Mouse (Mus musculus) NIH3T3 (cell line): ENCODE measurements at regions not wholly inside any gene's neighbourhood (a gene's known extent, or its start where the extent isn't known, plus 50 kb on each side); places are given as distances from the start of the nearest gene placed in this dataset.
A peak's percentile ranks its signal among the peaks of the same experiment; 100 is the strongest.

ENCODE experiments used
- DNase-seq: peaks from one replicate; pipeline ENCODE4 v3.0.0-alpha.2; 2012; ENCODE audit warnings: low read depth

GRCm38 (mm10) chr12:73446148-73446547, 100.0 kb downstream of the Tmem30b start:
- no peak for DNase-seq

DNA sequence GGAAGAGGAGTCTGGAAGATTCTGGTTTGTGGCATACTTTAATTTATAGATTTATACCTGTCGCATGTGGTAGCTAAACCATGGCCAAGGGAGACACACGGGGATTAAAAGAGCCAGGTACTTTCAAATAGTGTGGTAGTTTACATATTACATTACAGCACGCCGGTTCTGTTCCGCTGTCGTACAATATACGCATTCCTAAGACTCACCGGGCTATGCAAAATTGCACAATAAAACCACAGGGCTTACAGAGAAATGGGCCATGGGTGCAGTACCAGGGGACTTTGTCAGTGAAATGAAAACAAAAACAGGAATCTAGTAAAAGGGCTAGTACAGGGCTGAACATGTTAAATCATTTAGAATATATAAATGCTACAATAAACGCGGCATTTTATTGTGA, 100.6 kb downstream of the Tmem30b start:
- DNase-seq, result peak; percentile 42

GRCm38 (mm10) chr12:73445128-73445527, 101.1 kb downstream of the Tmem30b start:
- no peak for DNase-seq

DNA sequence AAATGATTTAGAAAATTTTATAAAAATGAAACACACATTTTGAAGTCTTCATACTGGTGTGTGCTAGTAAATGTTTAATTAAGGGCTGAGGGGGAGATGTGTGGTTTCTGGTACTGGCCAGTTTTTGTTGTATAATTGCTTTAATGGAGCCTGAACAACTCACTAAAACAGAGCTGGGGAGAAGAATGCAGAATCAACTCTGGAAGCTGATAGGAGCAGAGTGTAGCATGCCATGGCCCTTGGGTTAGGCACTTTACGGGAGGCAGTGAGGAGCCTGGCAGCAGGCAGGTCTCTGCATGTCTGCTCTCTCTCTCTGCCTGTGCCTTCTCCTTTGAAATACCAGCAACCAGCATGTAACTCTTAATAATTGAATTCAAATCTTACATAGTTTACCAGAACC, 104.9 kb downstream of the Tmem30b start:
- DNase-seq, result no peak

DNA sequence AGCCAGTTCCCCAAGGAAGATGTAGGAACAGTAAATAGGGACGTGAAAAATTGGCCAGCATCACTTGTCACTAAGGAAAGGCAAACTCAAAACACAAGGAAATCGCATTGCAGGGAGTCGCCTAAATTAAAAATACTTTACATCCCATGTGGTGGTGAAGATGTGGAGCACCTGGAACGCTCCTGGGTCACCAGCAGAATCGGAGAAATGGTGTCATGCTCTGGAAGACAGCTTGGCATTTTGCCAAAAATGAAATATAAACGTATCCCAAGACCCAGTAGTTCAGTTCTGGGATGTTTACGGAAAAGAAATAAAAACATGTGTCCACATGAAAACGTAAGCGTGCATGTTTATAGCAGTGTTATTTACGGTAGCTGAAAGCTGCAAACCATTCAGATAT, 111.5 kb downstream of the Tmem30b start:
- DNase-seq, result peak; percentile 52

- no peak for DNase-seq
Measured at GRCm38 (mm10) chr12:73432546-73432945, 113.6 kb downstream of the Tmem30b start.

DNA sequence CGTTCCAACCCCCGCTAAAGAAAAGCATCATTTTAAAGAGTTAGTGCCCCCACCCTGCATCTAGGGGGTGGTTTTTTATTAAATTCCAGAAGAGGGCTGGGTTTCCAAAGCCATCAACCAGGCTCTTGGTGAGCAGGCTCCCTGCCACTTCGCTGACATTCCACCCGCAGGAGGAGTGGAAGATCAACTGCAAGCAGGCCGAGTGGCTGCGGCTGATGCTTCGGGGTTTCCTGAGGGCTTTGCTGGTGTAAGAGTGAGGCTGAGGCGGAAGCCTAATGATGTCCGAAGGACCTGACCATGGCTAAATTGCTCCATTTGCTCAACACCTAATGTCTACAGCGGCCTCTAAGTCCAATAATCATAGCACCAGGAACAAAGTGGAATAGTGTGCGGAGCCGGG, 118.0 kb downstream of the Tmem30b start:
- DNase-seq, result no peak

GRCm38 (mm10) chr12:73424814-73425213, 121.4 kb downstream of the Tmem30b start:
- no peak for DNase-seq

DNA sequence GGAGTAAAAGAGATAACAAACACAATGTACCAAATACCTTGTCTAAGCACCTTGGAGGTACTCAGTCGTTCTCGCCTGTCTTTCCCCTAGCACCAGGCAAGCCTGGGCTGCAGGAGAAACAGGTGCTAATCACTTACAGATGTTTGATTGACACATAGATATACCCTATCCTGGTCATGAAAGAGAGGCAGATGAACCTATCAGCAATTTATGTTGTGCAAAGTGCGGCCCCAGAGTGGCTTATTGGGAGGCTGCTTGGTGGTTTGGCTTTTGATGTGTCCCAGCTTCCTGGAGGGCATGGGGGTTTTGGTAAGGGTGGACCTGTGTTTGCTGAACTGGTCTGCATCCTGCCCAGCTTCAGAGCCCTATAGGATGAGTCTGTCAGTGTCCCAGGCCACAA, 129.1 kb downstream of the Tmem30b start:
- no peak for DNase-seq

DNA sequence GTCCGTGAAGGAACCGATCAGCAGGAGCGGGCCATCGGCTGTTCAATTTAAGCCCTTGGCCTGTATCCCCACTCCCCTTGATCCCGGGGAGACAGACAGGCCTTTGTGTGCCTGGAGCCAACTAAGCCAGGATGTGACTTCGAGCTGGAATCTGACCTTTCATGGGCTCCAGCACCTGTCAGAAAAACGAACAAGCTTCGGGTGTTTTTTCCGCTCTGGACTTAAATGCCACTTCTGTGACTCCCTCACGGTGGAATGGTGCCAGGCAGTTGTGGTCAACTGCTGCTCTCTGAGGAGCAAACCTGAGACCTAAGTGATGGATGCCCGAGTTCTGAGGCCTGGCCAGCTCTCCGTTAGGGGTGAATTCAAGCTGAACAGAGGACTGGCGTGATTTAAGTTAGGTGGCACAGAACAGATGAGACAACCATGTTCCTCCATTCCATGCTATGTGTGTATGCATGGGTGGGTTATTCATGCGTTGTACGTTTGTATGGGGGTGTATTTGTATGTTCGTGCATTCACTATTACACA, 129.8 kb downstream of the Tmem30b start:
- DNase-seq, result peak; percentile 91

- no peak for DNase-seq
Measured at GRCm38 (mm10) chr12:73415856-73416366, 129.3 kb downstream of the Slc38a6 start.

GRCm38 (mm10) chr12:73413439-73414196, 127.0 kb downstream of the Slc38a6 start:
- DNase-seq, result peak; percentile 67

GRCm38 (mm10) chr12:73412500-73412899, 125.9 kb downstream of the Slc38a6 start:
- no peak for DNase-seq

DNA sequence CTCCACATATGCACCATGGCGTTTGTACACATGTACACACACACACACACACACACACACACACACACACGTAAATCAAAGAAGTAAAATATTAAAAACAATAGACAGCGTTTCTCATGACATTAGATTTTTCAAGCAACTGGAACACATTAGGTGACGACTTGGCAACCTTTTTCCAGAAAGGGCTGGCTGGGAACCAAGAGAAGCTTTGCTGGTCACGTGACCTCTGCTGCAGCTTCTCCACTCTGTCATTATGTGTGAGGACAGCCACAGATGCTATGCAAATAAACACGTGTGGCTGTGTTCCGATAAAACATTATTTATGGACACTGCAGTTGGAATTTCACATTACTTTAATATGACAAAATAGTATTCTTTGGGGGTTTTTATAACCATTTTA, 124.3 kb downstream of the Slc38a6 start:
- DNase-seq, result peak; percentile 79

- DNase-seq, result no peak
Measured at GRCm38 (mm10) chr12:73409481-73410085, 123.0 kb downstream of the Slc38a6 start.

DNA sequence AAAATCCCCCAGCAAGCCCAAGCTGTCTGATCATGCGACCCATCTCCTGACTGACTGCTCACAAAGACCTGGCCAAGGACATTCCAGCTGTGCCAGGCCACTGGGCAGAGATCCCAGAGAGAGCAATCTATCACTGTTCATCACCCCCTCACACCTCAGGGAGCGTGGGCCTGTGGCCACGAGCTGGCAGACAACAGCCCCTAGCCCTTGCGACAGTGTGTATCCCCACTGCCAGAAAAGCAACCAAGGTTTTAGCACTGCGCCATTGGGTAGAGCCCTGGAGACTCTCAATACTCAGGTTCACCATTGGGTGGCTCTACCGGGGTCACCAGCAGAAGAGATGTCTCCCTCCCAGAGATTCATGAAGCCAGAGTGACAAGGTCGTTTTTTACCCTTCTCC, 122.0 kb downstream of the Slc38a6 start:
- peak; percentile 81 for DNase-seq

DNA sequence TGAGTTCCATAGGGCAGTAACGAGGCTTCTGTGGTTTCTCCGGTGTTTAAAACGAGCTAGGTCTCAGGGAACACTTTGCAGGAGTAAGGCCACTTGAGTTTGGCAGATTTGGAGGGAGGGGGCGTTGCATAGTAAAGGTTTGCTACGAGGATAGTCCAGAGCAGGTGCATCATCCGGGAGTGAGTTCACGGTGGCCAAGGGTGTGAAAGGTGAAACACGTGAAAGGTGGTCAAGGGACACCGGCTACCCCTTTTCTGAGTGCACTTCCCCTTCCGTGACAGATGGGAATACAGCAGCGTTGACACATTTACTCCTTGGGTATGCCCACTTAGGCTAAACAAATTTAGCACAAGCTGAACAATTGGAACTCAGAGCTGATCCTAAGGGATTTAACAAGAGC, 121.6 kb downstream of the Slc38a6 start:
- DNase-seq, result no peak

DNA sequence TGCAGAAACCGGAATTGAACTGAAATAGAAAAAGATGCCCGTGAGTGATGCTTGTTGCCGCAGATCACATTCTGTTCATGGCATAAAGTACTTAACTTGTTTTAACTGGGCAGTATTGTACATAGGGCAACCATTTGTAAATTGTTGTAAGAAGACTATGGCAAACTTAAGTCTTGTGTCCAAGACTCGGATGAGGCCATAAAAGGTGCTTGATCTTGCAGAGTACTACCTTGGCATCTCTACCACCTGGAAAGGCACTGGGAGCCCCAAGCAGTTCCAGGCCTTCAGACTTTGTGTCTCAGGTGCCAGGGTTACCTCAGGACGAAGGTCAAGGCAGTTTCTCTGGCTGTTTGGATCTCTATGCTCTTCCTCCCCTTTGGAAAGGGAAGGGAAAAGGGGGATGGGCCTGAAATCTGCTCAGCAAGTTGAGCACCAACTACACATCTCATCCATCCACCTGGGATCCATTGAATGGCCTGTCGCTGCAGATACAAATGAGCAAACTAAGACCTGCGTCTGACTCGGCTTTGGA, 120.0 kb downstream of the Slc38a6 start:
- DNase-seq, result no peak

DNA sequence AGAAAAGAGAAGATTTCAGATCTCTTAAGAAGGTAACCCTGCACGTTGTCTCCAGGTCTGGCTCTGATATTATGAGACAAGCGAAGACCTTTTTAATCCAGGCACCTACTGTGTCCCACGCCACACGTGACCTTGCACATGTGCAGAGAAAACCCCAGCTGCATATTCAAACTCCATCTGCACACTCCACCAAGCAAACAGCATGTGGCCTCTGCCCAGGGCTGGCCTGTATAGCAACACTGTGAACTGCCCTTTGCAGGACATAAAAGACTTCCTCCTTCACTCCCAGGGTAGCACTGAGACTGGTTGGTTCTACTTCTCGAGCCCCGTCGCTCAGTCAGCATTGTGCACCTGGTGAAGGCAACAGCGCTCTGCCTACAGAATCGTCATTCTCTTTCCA, 119.0 kb downstream of the Slc38a6 start:
- no peak for DNase-seq

GRCm38 (mm10) chr12:73405106-73405505, 118.5 kb downstream of the Slc38a6 start:
- no peak for DNase-seq

- DNase-seq, result no peak
Measured at GRCm38 (mm10) chr12:73403906-73404474, 117.4 kb downstream of the Slc38a6 start.
